Mouse (Mus musculus): ENCODE results near the gene Riox1. TPM values are rescaled to one million over a fixed set of nuclear protein-coding genes. Genes with fewer than 3 reads are reported as not detected.

Riox1 gene
- polyA plus RNA-seq (2014; fragmentation: Nextera tagmentation; extraction: Ambion mirVana) = 11.5 and 11.7 TPM in 2 replicates

DNA sequence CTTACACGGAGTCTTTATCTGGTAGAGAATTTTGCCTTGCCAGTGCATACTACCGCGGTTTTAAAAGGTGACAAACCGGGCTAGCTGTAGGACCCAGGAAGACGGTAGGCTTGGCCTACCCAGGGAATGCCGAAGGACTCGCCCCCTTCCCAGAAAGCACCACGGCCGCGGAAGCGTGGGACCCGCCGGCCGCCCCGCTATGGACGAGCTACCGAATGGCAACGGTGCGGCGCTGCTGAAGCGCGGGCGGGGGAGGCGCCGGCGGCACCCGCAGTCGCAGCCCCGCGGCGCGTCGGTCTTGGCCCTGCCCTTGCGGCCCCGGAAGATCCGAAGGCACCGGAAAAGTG, at the start of gene Riox1:
TSS of gene Riox1 (plus strand) at position 116 of the 347 bp plus-strand sequence.
- under 1% methylated on average over 37 of the region's 37 CpGs for WGBS
- Histone ChIP-seq H3K27me3 (ENCODE audit: control insufficient read depth, insufficient read depth, low read length) (no peaks in the 10 kb centered on the region), H3K4me1 (ENCODE audit: control insufficient read depth, insufficient read depth, low read length) (peaks cover 17% of the 10 kb centered on the region), H3K27ac (replicated peaks; ENCODE audit: low read depth, low read length) (peak within 1 kb of the TSS; percentile 83), H3K9me3 (ENCODE audit: control insufficient read depth, low read length) (no peaks in the 10 kb centered on the region), H3K4me3 (replicated peaks; ENCODE audit: low read depth, low read length) (peak within 1 kb of the TSS; percentile 84), H3K9ac (replicated peaks; ENCODE audit: low read length) (peak within 1 kb of the TSS; percentile 84), H3K4me2 (ENCODE audit: low read length) (peak within 1 kb of the TSS; percentile 89), H3K36me3 (ENCODE audit: control insufficient read depth, insufficient read depth, low read length) (peaks cover 11% of the 10 kb centered on the region; the same call in 1 of the 2 replicates)
- peak; percentile 92 for ATAC-seq (ENCODE audit: low FRiP score, low TSS enrichment)
- peak; percentile 95 for DNase-seq

DNA sequence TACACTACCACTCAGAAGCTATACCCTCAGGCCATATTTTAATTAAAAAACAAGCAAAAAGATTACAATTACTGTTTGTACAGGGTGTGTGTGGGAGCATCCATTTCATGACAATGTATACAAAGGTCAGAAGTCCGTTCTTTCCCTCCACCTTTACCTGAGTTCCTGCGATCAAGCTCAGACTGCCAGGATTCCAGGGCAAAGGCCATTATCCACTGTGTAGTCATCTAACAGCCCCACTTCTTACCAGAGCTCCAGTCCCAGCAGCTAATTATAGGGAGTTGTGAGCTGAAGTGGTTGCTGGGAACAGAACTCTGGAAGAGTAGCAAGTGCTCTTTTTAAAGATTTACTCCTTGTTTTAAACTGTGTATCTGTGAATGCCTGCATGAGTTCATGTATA, 40.0 kb upstream of the Riox1 start:
- no peak overlapping the region for H3K9ac ChIP-seq (replicated peaks; ENCODE audit: low read length)
- WGBS = 95% methylated on average over 2 of the region's 2 CpGs
- DNase-seq = no peak
- no peak overlapping the region for H3K27ac ChIP-seq (replicated peaks; ENCODE audit: low read depth, low read length)
- no peaks in the 10 kb centered on the region for H3K4me1 ChIP-seq (ENCODE audit: control insufficient read depth, insufficient read depth, low read length)
- H3K4me2 ChIP-seq (ENCODE audit: low read length) = no peak overlapping the region
- ATAC-seq (ENCODE audit: low FRiP score, low TSS enrichment) = no peak
- peaks cover 5% of the 10 kb centered on the region; the same call in 1 of the 2 replicates for H3K36me3 ChIP-seq (ENCODE audit: control insufficient read depth, insufficient read depth, low read length)
- H3K9me3 ChIP-seq (ENCODE audit: control insufficient read depth, low read length) = no peaks in the 10 kb centered on the region
- H3K4me3 ChIP-seq (replicated peaks; ENCODE audit: low read depth, low read length) = no peak overlapping the region
- H3K27me3 ChIP-seq (ENCODE audit: control insufficient read depth, insufficient read depth, low read length) = no peaks in the 10 kb centered on the region

DNA sequence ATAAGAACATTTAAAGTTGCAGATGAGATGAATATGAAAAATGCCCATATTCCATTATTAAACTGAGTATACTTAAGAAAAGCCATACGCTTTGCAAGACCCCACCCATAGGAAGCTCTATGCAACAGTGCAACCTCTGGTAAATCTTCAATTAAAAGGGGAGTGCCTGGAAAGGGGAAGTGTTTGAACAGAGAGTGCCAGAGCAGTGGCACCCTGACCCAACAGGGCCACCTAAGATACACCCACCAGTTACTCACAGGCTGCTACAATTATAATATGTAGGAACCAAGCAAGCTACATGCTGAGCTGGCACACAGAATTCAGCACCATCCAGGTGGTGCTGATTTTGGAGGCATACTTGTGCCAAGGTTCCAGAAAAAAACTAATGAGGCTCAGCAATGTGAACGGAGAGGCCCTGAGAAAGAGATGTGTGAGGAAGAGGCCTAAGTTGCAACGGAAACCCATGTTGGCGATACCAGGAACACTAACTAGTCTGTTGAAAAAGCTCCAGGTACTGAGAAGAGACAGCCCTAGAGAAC, 36.1 kb upstream of the Riox1 start:
- ATAC-seq (ENCODE audit: low FRiP score, low TSS enrichment) (no peak), DNase-seq (no peak)
- no peaks in the 10 kb centered on the region for H3K4me1 ChIP-seq (ENCODE audit: control insufficient read depth, insufficient read depth, low read length)
- no peak overlapping the region for H3K4me3 ChIP-seq (replicated peaks; ENCODE audit: low read depth, low read length)
- H3K9me3 ChIP-seq (ENCODE audit: control insufficient read depth, low read length) = no peaks in the 10 kb centered on the region
- no peak overlapping the region for H3K27ac ChIP-seq (replicated peaks; ENCODE audit: low read depth, low read length)
- no peak overlapping the region for H3K4me2 ChIP-seq (ENCODE audit: low read length)
- H3K36me3 ChIP-seq (ENCODE audit: control insufficient read depth, insufficient read depth, low read length) = peaks cover 9% of the 10 kb centered on the region; the same call in 1 of the 2 replicates
- H3K9ac ChIP-seq (replicated peaks; ENCODE audit: low read length) = no peak overlapping the region
- WGBS = 93% methylated on average over 4 of the region's 4 CpGs
- no peaks in the 10 kb centered on the region for H3K27me3 ChIP-seq (ENCODE audit: control insufficient read depth, insufficient read depth, low read length)

DNA sequence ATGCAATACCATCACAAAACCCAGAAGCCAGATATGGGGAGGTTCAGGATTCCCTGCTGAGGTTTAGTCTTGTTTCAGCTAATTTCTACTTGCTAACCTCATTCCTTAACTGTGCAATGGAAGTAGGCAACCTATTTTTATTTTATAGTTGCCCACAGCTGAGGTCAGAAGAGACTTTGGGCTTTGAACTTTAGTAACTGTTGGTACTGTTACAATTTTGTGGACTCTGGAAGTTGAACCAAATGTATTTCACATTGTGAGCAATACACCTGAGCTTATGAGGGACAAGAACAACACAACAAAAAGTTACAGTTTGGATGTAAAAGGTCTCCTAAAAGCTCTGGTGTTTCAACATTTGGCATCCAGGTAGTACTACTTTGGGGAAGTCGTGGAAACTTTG, 35.6 kb upstream of the Riox1 start:
- H3K4me3 ChIP-seq (replicated peaks; ENCODE audit: low read depth, low read length) = no peak overlapping the region
- no peak for DNase-seq
- no peak overlapping the region for H3K4me2 ChIP-seq (ENCODE audit: low read length)
- WGBS = 92% methylated on average over 1 of the region's 1 CpGs
- no peaks in the 10 kb centered on the region for H3K4me1 ChIP-seq (ENCODE audit: control insufficient read depth, insufficient read depth, low read length)
- no peaks in the 10 kb centered on the region for H3K9me3 ChIP-seq (ENCODE audit: control insufficient read depth, low read length)
- H3K9ac ChIP-seq (replicated peaks; ENCODE audit: low read length) = no peak overlapping the region
- H3K36me3 ChIP-seq (ENCODE audit: control insufficient read depth, insufficient read depth, low read length) = peaks cover 9% of the 10 kb centered on the region; the same call in 1 of the 2 replicates
- ATAC-seq (ENCODE audit: low FRiP score, low TSS enrichment) = no peak
- H3K27me3 ChIP-seq (ENCODE audit: control insufficient read depth, insufficient read depth, low read length) = no peaks in the 10 kb centered on the region
- no peak overlapping the region for H3K27ac ChIP-seq (replicated peaks; ENCODE audit: low read depth, low read length)

DNA sequence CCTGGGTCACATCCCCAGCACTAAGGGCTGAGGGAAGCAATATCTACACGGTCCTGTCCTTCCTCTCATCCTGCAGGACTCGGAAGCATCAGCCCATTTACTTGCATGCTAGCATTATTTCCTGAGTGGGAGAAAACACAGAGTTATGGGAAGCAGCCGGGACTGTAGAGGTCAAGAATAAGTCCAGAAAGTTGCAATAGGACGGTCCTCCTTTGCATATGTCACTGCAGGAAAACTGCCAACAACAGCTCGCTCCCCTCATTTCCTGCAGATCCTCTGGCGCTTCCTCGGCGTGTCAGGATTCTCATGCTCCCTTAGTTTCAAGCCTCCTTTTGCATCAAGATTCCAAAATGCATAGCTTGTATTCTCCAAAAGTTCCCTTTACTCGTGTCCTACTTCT, 33.5 kb upstream of the Riox1 start:
- ATAC-seq (ENCODE audit: low FRiP score, low TSS enrichment) (no peak), DNase-seq (no peak)
- H3K9ac ChIP-seq (replicated peaks; ENCODE audit: low read length) = no peak overlapping the region
- peaks cover 9% of the 10 kb centered on the region; the same call in 1 of the 2 replicates for H3K36me3 ChIP-seq (ENCODE audit: control insufficient read depth, insufficient read depth, low read length)
- no peak overlapping the region for H3K4me2 ChIP-seq (ENCODE audit: low read length)
- 87% methylated on average over 9 of the region's 9 CpGs for WGBS
- peaks cover 8% of the 10 kb centered on the region for H3K4me1 ChIP-seq (ENCODE audit: control insufficient read depth, insufficient read depth, low read length)
- H3K9me3 ChIP-seq (ENCODE audit: control insufficient read depth, low read length) = no peaks in the 10 kb centered on the region
- no peak overlapping the region for H3K4me3 ChIP-seq (replicated peaks; ENCODE audit: low read depth, low read length)
- H3K27ac ChIP-seq (replicated peaks; ENCODE audit: low read depth, low read length) = no peak overlapping the region
- no peaks in the 10 kb centered on the region for H3K27me3 ChIP-seq (ENCODE audit: control insufficient read depth, insufficient read depth, low read length)

DNA sequence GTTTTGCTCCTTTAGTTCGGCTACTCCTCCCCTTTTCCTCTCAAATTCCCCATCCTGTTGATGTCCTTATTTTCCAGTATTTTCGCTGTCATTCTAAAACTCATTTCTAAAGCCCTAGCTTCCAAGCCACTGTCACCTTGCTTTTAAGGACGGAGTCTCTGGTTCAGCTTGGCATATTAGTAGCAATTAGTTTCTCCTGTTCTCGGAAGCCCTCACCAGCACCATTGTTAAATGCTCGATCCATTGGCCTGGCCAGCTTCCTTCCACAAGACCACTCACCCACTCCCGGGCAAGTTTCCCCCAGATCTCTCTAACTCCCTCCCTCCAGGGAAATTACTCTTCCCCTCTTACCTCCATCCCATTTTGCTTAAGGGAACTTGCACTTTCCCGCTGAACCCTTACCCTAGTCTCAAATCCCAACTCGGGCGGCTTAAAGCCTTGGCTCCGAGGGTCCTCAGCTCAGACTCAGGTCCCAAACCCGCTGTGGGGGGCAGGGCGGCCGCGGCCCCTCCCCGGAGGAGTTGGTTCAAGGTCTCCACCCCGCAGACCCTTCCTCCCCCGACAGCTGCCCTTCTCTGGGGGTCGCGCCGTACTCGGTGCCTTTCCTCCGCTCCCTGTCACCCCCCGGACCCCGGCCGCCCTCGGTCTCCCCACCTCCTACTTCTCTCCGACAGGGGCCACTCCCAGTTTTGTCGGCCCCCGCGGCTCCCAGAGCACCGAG, 29.5 kb upstream of the Riox1 start:
- Histone ChIP-seq H3K4me3 (replicated peaks; ENCODE audit: low read depth, low read length) (peak overlapping the region; percentile 96), H3K9ac (replicated peaks; ENCODE audit: low read length) (peak overlapping the region; percentile 76), H3K4me1 (ENCODE audit: control insufficient read depth, insufficient read depth, low read length) (peaks cover 12% of the 10 kb centered on the region), H3K27ac (replicated peaks; ENCODE audit: low read depth, low read length) (peak overlapping the region; percentile 86), H3K4me2 (ENCODE audit: low read length) (peak overlapping the region; percentile 91), H3K36me3 (ENCODE audit: control insufficient read depth, insufficient read depth, low read length) (0 out of 2 replicates have a peak, but pooled peaks cover 4% of the 10 kb centered on the region), H3K9me3 (ENCODE audit: control insufficient read depth, low read length) (no peaks in the 10 kb centered on the region), H3K27me3 (ENCODE audit: control insufficient read depth, insufficient read depth, low read length) (no peaks in the 10 kb centered on the region)
- peak; percentile 46 for DNase-seq
- WGBS = under 1% methylated on average over 31 of the region's 31 CpGs
- ATAC-seq (ENCODE audit: low FRiP score, low TSS enrichment) = no peak

DNA sequence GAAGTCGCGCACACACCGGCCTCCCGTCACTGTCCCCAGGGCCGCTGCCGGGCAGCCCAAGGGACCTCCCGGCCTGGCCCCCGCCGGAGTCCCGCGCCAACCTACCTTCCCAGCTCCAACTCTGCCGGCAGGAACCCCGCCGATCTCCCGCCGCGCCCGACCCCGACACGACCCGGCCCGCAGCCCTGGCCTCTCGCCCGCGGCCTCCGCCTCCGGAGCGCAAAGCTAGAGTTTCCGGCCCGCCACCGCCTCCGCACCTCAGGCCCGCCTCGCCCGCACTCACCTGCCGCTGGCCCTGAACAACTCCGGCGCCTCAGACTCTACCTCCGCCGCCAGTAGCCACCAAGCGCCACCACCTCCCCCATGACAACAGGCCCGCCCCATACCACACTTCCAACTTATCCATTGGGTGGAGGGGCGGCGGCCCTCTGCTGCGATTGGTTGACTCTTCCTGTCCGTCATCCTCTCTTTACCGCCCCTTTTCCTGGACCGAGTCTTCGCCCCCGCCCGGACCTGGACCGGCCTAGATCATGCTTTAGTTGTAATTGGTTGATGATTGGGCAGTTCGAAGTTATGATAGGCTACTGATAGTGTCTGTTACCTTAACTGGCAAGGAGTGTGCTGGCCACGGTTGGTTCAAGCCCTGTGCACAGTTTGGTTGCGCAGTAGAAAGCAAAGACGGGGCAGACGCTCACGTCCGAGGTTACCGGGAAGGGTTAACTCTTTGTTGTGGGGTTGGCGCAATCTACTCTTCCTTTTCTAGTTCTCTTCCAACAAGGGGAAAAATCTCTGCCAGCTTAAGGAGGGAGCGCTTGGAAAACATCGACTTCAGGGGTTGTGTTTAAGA, 28.6 kb upstream of the Riox1 start, which contains the start of gene Numb:
TSS of gene Numb (minus strand) at position 400 of the 847 bp plus-strand sequence.
- Histone ChIP-seq H3K27ac (replicated peaks; ENCODE audit: low read depth, low read length) (peak within 1 kb of the TSS; percentile 86), H3K36me3 (ENCODE audit: control insufficient read depth, insufficient read depth, low read length) (0 out of 2 replicates have a peak, but pooled peaks cover under 1% of the 10 kb centered on the region), H3K4me2 (ENCODE audit: low read length) (peak within 1 kb of the TSS; percentile 91), H3K4me1 (ENCODE audit: control insufficient read depth, insufficient read depth, low read length) (peaks cover 12% of the 10 kb centered on the region), H3K9ac (replicated peaks; ENCODE audit: low read length) (peak within 1 kb of the TSS; percentile 76), H3K27me3 (ENCODE audit: control insufficient read depth, insufficient read depth, low read length) (no peaks in the 10 kb centered on the region), H3K4me3 (replicated peaks; ENCODE audit: low read depth, low read length) (peak within 1 kb of the TSS; percentile 96), H3K9me3 (ENCODE audit: control insufficient read depth, low read length) (no peaks in the 10 kb centered on the region)
- DNase-seq = peak; percentile 98
- peak; percentile 100 for ATAC-seq (ENCODE audit: low FRiP score, low TSS enrichment)
- under 1% methylated on average over 63 of the region's 63 CpGs for WGBS

DNA sequence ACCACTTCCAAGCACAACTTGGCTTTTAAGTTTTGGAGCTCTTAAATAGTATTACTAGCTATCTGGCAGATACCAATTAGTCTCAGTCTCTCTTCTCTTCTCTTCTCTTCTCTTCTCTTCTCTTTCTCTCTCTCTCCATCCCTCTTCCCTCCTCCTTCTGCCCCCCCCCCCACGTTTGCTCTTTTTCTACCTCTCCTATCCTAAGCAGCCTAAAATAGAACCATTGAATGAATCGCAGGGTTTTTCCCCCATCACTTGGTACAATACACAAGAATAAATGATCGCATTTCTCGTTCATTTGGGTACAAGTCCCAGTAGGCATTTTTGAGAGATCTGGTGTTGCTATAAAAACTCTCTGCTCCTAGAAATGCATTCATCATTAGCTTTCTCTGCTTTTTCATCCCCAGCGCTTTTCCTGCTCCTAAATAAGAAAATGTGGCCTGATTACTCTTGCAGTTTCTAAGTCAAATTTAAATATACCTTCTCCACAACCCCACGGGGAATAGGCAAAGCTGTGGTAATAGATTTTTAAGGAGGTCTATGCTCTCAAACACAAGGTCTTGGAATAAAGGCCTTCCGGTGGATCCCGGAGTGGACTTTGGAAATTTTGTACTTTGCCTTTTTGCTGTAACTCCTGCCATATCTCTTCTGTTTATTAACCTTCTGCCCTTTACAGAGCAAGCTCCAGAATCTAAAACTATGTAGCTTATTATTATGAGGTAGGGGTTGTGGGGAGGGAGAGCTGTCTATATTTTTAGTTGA, 27.5 kb upstream of the Riox1 start:
- H3K27ac ChIP-seq (replicated peaks; ENCODE audit: low read depth, low read length) = no peak overlapping the region
- no peak for DNase-seq
- H3K4me1 ChIP-seq (ENCODE audit: control insufficient read depth, insufficient read depth, low read length) = peaks cover 12% of the 10 kb centered on the region
- WGBS = 40% methylated on average over 8 of the region's 8 CpGs
- H3K36me3 ChIP-seq (ENCODE audit: control insufficient read depth, insufficient read depth, low read length) = no peaks in the 10 kb centered on the region
- H3K9ac ChIP-seq (replicated peaks; ENCODE audit: low read length) = no peak overlapping the region
- peak overlapping the region; percentile 51 for H3K4me2 ChIP-seq (ENCODE audit: low read length)
- H3K27me3 ChIP-seq (ENCODE audit: control insufficient read depth, insufficient read depth, low read length) = no peaks in the 10 kb centered on the region
- ATAC-seq (ENCODE audit: low FRiP score, low TSS enrichment) = no peak
- peak overlapping the region; percentile 96 for H3K4me3 ChIP-seq (replicated peaks; ENCODE audit: low read depth, low read length)
- no peaks in the 10 kb centered on the region for H3K9me3 ChIP-seq (ENCODE audit: control insufficient read depth, low read length)
